ENCODE assay signal across 10 mouse cellular contexts in genomic region chr13:62857941-62858915, GRCm38 (mm10). TPM values are rescaled to one million over a fixed set of nuclear protein-coding genes. Genes with fewer than 3 reads are reported as not detected.
DNase-seq lines count a peak whose midpoint lies in the region; ATAC-seq and TF ChIP-seq lines count a peak whose summit lies in the region.
"Had no signal": no experiment of that assay in that cellular context is flagged by ENCODE, and none has a peak within 500 bp of the region (broad histone marks: within the 10 kb centered on the region; RNA-seq: fewer than 3 reads in every experiment).

Fbp2 (minus strand) TSS chr13:62858422.

- peaks cover 3 to 9% of the 10 kb centered on the region in 2 experiments; a peak in 2 of 4 replicates for H3K4me1 ChIP-seq in ES-E14 (ENCODE audit: control insufficient read depth in 2 of 2, insufficient read depth in 2 of 2, low read length in 2 of 2, poor library complexity in 1 of 2)
- H3K4me1 ChIP-seq in brown adipose tissue, adult 24 weeks (ENCODE audit: control insufficient read depth, insufficient read depth, insufficient read length, low read length), result peaks cover 7% of the 10 kb centered on the region; the same call in 1 of the 2 replicates
- H3K4me1 ChIP-seq in intestine, embryonic 16.5 days (ENCODE audit: control insufficient read depth, insufficient read depth, low read length), result peaks cover 12% of the 10 kb centered on the region

- no peaks in the 10 kb centered on the region for H3K9me3 ChIP-seq in ES-E14 (ENCODE audit: control insufficient read depth, insufficient read depth, low read depth, low read length)
- H3K9me3 ChIP-seq in intestine, embryonic 16.5 days (ENCODE audit: control insufficient read depth, low read length), result no peaks in the 10 kb centered on the region
- H3K9me3 ChIP-seq: liver, embryonic 15.5 days had no signal

- H3K4me3 ChIP-seq in ES-E14 (ENCODE audit: insufficient read depth in 1 of 2, low read depth in 1 of 2, low read length in 2 of 2, poor library complexity in 1 of 2, severe bottlenecking in 1 of 2), result no peak within 1 kb of the TSS
- peak within 1 kb of the TSS; percentile 11 for H3K4me3 ChIP-seq in brown adipose tissue, adult 24 weeks (ENCODE audit: insufficient read depth, low read depth, low read length)
- peak within 1 kb of the TSS; percentile 49 for H3K4me3 ChIP-seq in intestine, embryonic 16.5 days (ENCODE audit: low read length)
- H3K4me3 ChIP-seq: liver, embryonic 15.5 days had no signal

- in situ Hi-C loops in ES-E14 (cut with MboI; ENCODE audit: low sequenced_read_pairs in 2 of 2, unreplicated experiment in 2 of 2), result loop anchor here (10.0 to 25.0 kb wide), 2 partner anchors 233 to 396 kb away; partner anchors contain the start of genes 6720489N17Rik (in 1 of the 2) and Gm49359 (in 1 of the 2)

- no peak within 1 kb of the TSS for H3K27ac ChIP-seq in ES-E14 (ENCODE audit: insufficient read depth, low read depth, low read length, poor library complexity, severe bottlenecking)
- peak within 1 kb of the TSS; percentile 68 for H3K27ac ChIP-seq in brown adipose tissue, adult 24 weeks (replicated peaks; ENCODE audit: low read depth, low read length)
- H3K27ac ChIP-seq in intestine, embryonic 16.5 days (ENCODE audit: low read length), result peak within 1 kb of the TSS; percentile 92
- H3K27ac ChIP-seq: liver, embryonic 15.5 days had no signal

- peak within 1 kb of the TSS; percentile 75 for H3K4me2 ChIP-seq in intestine, embryonic 16.5 days (ENCODE audit: low read depth, low read length)
- H3K4me2 ChIP-seq: liver, embryonic 15.5 days had no signal

- 47% methylated on average over 21 of the region's 21 CpGs for WGBS in intestine, embryonic 16.5 days

- DNase-seq in ES-E14 (ENCODE audit: low read depth, low spot score), result no peak
- peak; percentile 70 for DNase-seq in lung, postnatal 36 days
- no peak for DNase-seq in B cell, adult 2 months
- DNase-seq in cerebellum, postnatal 14 days, result no peak
- DNase-seq in layer of hippocampus, postnatal 25 days (ENCODE audit: extremely low spot score in 1 of 2, low spot score in 1 of 2), result no peak
- DNase-seq: adrenal gland, postnatal 25 days had no signal

- ATAC-seq in intestine, embryonic 16.5 days, result peak; percentile 94

- H3K36me3 ChIP-seq in ES-E14 (ENCODE audit: control insufficient read depth, insufficient read depth, low read length, poor library complexity, severe bottlenecking), result no peaks in the 10 kb centered on the region
- H3K36me3 ChIP-seq in intestine, embryonic 16.5 days (ENCODE audit: control insufficient read depth, insufficient read depth, low read length), result no peaks in the 10 kb centered on the region
- H3K36me3 ChIP-seq: liver, embryonic 15.5 days had no signal

- no peak within 1 kb of the TSS for H3K9ac ChIP-seq in ES-E14 (ENCODE audit: insufficient read depth, low read depth, low read length, poor library complexity, severe bottlenecking)
- H3K9ac ChIP-seq in intestine, embryonic 16.5 days (ENCODE audit: low read depth, low read length), result peak within 1 kb of the TSS; percentile 51
- H3K9ac ChIP-seq: liver, embryonic 15.5 days had no signal

- H3K27me3 ChIP-seq in intestine, embryonic 16.5 days (replicated peaks; ENCODE audit: control insufficient read depth, insufficient read depth, low read length), result no peaks in the 10 kb centered on the region

TF ChIP-seq in ES-E14, 5 proteins besides CTCF, POLR2A, EP300 and RAD21:
- no peak for TF ChIP-seq ZNF384 (IDR thresholded peaks at IDR 0.05; ENCODE audit: low read depth, low read length)
- no peak for TF ChIP-seq MAFK (IDR thresholded peaks at IDR 0.05; ENCODE audit: insufficient read depth, low read depth, low read length)
- TF ChIP-seq HCFC1 (IDR thresholded peaks at IDR 0.05; ENCODE audit: borderline replicate concordance, insufficient read depth, low read length), result no peak
- TF ChIP-seq CHD2 (IDR thresholded peaks at IDR 0.05; ENCODE audit: low read depth, low read length), result no peak
- no peak for TF ChIP-seq ZC3H11A (IDR thresholded peaks at IDR 0.05; ENCODE audit: borderline replicate concordance, low read depth, low read length)

RNA-seq across cellular contexts. Expression of gene Fbp2, which starts in this region (rescaled TPM):
- total RNA-seq in ES-E14 (2012; rRNA removed), result 3.0 and 10.4 TPM in 2 replicates
- polyA plus RNA-seq in brown adipose tissue, adult 24 weeks (2012; ENCODE audit: insufficient read depth, insufficient read length, missing spikeins), result 31.1 and 43.6 TPM in 2 replicates
- 406 and 487 TPM in 2 replicates for polyA plus RNA-seq in intestine, embryonic 16.5 days (2015; fragmentation: Nextera tagmentation; extraction: Ambion mirVana)
- total RNA-seq in layer of hippocampus, postnatal 25 days (2021), result not detected
- polyA plus RNA-seq: hindbrain, embryonic 11.5 days had no signal

Comparison
In these comparisons a context has a peak if more than half of its experiments do, and no peak if none do; other contexts are left out.
1. H3K4me3 ChIP-seq: peak in brown adipose tissue, adult 24 weeks (single experiment) and intestine, embryonic 16.5 days (single experiment); none in ES-E14 (0 of 2).